Mouse (Mus musculus): ENCODE measurements around the gene Plekha4. TPM values are rescaled to one million over a fixed set of nuclear protein-coding genes. Genes with fewer than 3 reads are reported as not detected.

The Plekha4 gene
- polyA plus RNA-seq, 1 experiment from 2014 or later = 0.80 TPM

DNA sequence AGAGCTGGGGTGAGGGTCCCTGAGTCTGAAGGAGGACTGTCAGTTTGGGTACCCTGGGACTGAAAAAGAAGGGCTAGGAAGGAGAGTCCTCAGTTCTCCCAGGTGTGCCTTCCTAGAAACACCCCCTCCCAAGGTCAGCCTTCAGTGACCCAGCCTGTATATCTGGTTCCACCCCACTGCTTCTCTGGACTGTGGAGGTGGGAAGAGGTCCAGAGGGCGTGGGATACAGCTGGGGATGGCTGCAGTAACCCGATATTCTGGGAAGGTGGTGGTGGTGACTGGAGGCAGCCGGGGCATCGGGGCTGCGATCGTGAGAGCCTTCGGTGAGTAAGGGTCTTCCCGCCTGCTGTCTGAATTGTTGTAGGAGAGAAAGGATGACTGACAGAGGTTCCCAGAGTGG lies 28.6 kb downstream of the Plekha4 start, which contains the start of gene Hsd17b14:
Gene Hsd17b14, plus strand, starts transcription at position 150 of the 400 bp plus-strand sequence.
- Histone ChIP-seq H3K36me3 (ENCODE audit: control insufficient read depth, insufficient read depth, low read length) (no peaks in the 10 kb centered on the region), H3K4me3 (ENCODE audit: control insufficient read depth in 1 of 2, insufficient read depth in 1 of 2, low read depth in 1 of 2, low read length in 2 of 2) (no peak within 1 kb of the TSS), H3K4me2 (ENCODE audit: low read length) (no peak within 1 kb of the TSS), H3K9me3 (ENCODE audit: control insufficient read depth, low read length) (no peaks in the 10 kb centered on the region), H3K4me1 (ENCODE audit: control insufficient read depth in 2 of 2, insufficient read depth in 2 of 2, low read length in 2 of 2) (no peaks in the 10 kb centered on the region; a peak in 1 of 4 replicates), H3K27me3 (ENCODE audit: control insufficient read depth, insufficient read depth, low read length) (no peaks in the 10 kb centered on the region), H3K9ac (ENCODE audit: low read length) (no peak within 1 kb of the TSS), H3K27ac (replicated peaks in 1 of 2; ENCODE audit: control insufficient read depth in 1 of 2, insufficient read depth in 1 of 2, low read depth in 2 of 2, low read length in 2 of 2) (no peak within 1 kb of the TSS)
- 54% methylated on average over 8 of the region's 8 CpGs for WGBS
- no peak for ATAC-seq (ENCODE audit: insufficient number of reproducible peaks, insufficient read depth, low FRiP score, low read depth)

DNA sequence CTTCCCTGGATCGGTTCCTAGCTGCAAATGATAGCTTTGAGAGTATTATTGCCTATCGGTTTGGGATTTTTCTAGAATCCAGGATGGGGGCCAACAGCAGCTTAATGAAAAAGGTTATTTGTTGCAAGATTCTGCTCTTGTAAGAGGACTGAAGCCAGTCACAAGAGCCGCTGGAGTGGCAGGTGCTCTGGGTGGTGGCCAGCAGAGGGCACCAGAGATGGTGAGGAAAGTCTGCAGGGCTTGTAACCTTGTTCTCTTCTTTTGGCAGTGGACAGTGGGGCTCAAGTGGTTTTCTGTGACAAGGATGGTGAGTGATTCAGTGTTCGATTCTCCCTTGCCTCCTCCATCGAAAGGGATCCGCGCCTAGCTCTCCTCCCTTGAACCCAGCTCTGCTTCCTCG lies 29.7 kb downstream of the Plekha4 start:
- H3K27me3 ChIP-seq (ENCODE audit: control insufficient read depth, insufficient read depth, low read length) = no peaks in the 10 kb centered on the region
- no peak overlapping the region for H3K9ac ChIP-seq (ENCODE audit: low read length)
- H3K4me3 ChIP-seq (ENCODE audit: control insufficient read depth in 1 of 2, insufficient read depth in 1 of 2, low read depth in 1 of 2, low read length in 2 of 2) = no peak overlapping the region
- no peaks in the 10 kb centered on the region for H3K36me3 ChIP-seq (ENCODE audit: control insufficient read depth, insufficient read depth, low read length)
- H3K9me3 ChIP-seq (ENCODE audit: control insufficient read depth, low read length) = no peaks in the 10 kb centered on the region
- 22% methylated on average over 8 of the region's 8 CpGs for WGBS
- H3K4me2 ChIP-seq (ENCODE audit: low read length) = no peak overlapping the region
- H3K27ac ChIP-seq (replicated peaks in 1 of 2; ENCODE audit: control insufficient read depth in 1 of 2, insufficient read depth in 1 of 2, low read depth in 2 of 2, low read length in 2 of 2) = no peak overlapping the region
- H3K4me1 ChIP-seq (ENCODE audit: control insufficient read depth in 2 of 2, insufficient read depth in 2 of 2, low read length in 2 of 2) = no peaks in the 10 kb centered on the region; a peak in 1 of 4 replicates
- ATAC-seq (ENCODE audit: insufficient number of reproducible peaks, insufficient read depth, low FRiP score, low read depth) = no peak

DNA sequence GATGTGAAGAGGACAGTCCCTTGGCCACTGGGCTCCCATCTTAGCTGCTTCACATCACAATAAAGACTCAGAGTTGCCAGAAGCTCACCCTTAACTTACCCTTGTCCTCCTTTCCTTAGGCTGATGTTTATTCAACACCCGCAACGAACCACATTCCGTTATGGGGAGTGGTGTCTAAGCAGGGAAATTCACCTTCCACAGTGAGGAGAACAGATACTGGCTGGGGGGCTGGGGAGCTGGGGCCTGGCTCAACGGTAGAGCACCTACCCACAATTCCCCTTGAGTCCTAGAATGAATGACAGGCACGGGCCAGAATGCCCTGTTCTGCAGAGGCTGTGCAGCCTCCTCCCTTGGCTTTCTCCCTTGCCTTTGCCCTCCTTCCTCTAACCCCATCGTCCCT lies 32.8 kb downstream of the Plekha4 start:
- H3K36me3 ChIP-seq (ENCODE audit: control insufficient read depth, insufficient read depth, low read length) = no peaks in the 10 kb centered on the region

DNA sequence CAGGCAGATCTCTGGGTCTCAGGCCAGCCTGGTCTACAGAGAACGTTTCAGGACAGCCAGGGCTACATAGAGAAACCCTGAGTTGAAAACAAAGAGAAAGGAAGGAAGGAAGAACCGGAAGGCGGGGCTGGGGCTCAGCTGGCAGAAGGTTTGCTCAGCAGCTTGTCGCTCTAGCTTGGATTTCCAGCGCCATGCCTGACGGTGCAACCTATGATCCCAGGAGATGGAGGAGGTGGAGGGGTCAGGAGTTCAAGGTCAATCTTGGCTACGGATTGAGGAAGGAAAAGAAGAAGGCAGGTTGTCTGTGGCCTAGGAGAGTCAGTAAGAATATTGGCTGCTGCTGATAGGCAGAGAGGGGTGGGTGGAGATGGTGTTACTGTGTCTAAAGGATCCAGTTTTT lies 34.1 kb downstream of the Plekha4 start:
- H3K27ac ChIP-seq (replicated peaks in 1 of 2; ENCODE audit: control insufficient read depth in 1 of 2, insufficient read depth in 1 of 2, low read depth in 2 of 2, low read length in 2 of 2) = no peak overlapping the region
- 83% methylated on average over 7 of the region's 7 CpGs for WGBS

More for the DNA sequence above, 32.8 kb downstream of the Plekha4 start:
- Histone ChIP-seq H3K9me3 (ENCODE audit: control insufficient read depth, low read length) (no peaks in the 10 kb centered on the region), H3K4me2 (ENCODE audit: low read length) (no peak overlapping the region), H3K4me1 (ENCODE audit: control insufficient read depth in 2 of 2, insufficient read depth in 2 of 2, low read length in 2 of 2) (peaks cover 4 to 8% of the 10 kb centered on the region in 2 experiments; a peak in 2 of 4 replicates), H3K27ac (replicated peaks in 1 of 2; ENCODE audit: control insufficient read depth in 1 of 2, insufficient read depth in 1 of 2, low read depth in 2 of 2, low read length in 2 of 2) (no peak overlapping the region), H3K27me3 (ENCODE audit: control insufficient read depth, insufficient read depth, low read length) (no peaks in the 10 kb centered on the region), H3K4me3 (ENCODE audit: control insufficient read depth in 1 of 2, insufficient read depth in 1 of 2, low read depth in 1 of 2, low read length in 2 of 2) (no peak overlapping the region), H3K9ac (ENCODE audit: low read length) (no peak overlapping the region)
- no peak for ATAC-seq (ENCODE audit: insufficient number of reproducible peaks, insufficient read depth, low FRiP score, low read depth)
- 38% methylated on average over 6 of the region's 6 CpGs for WGBS

DNA sequence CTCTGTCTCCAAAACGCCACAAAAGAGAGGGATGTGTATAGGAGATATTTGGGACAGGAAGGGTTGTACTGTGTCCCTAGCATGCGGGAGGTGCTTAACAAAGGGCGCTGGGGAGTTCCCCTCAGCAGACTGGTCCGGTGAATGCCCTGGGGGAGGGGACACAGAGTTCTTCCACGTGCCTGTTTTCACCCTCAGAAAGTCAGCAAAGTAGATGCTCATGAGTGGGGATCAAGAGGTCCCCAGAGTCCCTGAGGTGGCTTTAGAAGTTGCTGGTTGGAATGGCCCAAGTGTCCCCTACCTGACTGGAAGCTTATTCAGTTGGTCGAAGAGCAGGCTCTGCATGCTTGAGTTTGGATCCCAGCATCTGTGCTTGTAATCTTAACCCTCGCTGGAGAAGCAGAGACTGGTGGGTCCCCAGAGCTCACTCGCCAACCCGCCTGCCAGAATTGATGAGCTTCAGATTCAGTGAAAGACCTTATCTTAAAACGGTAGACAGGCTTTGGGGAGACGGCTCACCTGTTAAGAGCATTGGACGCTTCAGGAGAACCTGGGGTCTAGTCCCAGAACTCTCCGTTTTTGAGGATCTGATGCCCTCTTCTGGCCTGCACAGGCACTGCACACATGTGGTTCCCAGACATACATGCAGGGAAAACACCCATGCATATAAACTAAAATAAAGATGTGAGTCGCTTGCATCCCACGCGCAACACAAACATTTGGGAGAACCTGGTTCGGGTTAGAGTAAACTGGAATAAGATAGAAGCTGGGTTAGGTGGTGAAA lies 34.9 kb downstream of the Plekha4 start:
- Histone ChIP-seq H3K36me3 (ENCODE audit: control insufficient read depth, insufficient read depth, low read length) (no peaks in the 10 kb centered on the region), H3K27ac (replicated peaks in 1 of 2; ENCODE audit: control insufficient read depth in 1 of 2, insufficient read depth in 1 of 2, low read depth in 2 of 2, low read length in 2 of 2) (no peak overlapping the region), H3K4me2 (ENCODE audit: low read length) (peak overlapping the region; percentile 33), H3K4me1 (ENCODE audit: control insufficient read depth in 2 of 2, insufficient read depth in 2 of 2, low read length in 2 of 2) (peaks cover 4 to 8% of the 10 kb centered on the region in 2 experiments; a peak in 2 of 4 replicates), H3K9me3 (ENCODE audit: control insufficient read depth, low read length) (no peaks in the 10 kb centered on the region), H3K27me3 (ENCODE audit: control insufficient read depth, insufficient read depth, low read length) (no peaks in the 10 kb centered on the region), H3K4me3 (ENCODE audit: control insufficient read depth in 1 of 2, insufficient read depth in 1 of 2, low read depth in 1 of 2, low read length in 2 of 2) (no peak overlapping the region), H3K9ac (ENCODE audit: low read length) (no peak overlapping the region)
- 20% methylated on average over 17 of the region's 17 CpGs for WGBS
- 0 out of 2 replicates have a peak, but pooled peaks have one; percentile 18 for ATAC-seq (ENCODE audit: insufficient number of reproducible peaks, insufficient read depth, low FRiP score, low read depth)

More for the DNA sequence above, 34.1 kb downstream of the Plekha4 start:
- no peaks in the 10 kb centered on the region for H3K9me3 ChIP-seq (ENCODE audit: control insufficient read depth, low read length)
- no peaks in the 10 kb centered on the region for H3K36me3 ChIP-seq (ENCODE audit: control insufficient read depth, insufficient read depth, low read length)
- no peak overlapping the region for H3K9ac ChIP-seq (ENCODE audit: low read length)
- no peak for ATAC-seq (ENCODE audit: insufficient number of reproducible peaks, insufficient read depth, low FRiP score, low read depth)
- H3K4me2 ChIP-seq (ENCODE audit: low read length) = no peak overlapping the region
- H3K27me3 ChIP-seq (ENCODE audit: control insufficient read depth, insufficient read depth, low read length) = no peaks in the 10 kb centered on the region
- peaks cover 4 to 8% of the 10 kb centered on the region in 2 experiments; a peak in 2 of 4 replicates for H3K4me1 ChIP-seq (ENCODE audit: control insufficient read depth in 2 of 2, insufficient read depth in 2 of 2, low read length in 2 of 2)
- no peak overlapping the region for H3K4me3 ChIP-seq (ENCODE audit: control insufficient read depth in 1 of 2, insufficient read depth in 1 of 2, low read depth in 1 of 2, low read length in 2 of 2)

DNA sequence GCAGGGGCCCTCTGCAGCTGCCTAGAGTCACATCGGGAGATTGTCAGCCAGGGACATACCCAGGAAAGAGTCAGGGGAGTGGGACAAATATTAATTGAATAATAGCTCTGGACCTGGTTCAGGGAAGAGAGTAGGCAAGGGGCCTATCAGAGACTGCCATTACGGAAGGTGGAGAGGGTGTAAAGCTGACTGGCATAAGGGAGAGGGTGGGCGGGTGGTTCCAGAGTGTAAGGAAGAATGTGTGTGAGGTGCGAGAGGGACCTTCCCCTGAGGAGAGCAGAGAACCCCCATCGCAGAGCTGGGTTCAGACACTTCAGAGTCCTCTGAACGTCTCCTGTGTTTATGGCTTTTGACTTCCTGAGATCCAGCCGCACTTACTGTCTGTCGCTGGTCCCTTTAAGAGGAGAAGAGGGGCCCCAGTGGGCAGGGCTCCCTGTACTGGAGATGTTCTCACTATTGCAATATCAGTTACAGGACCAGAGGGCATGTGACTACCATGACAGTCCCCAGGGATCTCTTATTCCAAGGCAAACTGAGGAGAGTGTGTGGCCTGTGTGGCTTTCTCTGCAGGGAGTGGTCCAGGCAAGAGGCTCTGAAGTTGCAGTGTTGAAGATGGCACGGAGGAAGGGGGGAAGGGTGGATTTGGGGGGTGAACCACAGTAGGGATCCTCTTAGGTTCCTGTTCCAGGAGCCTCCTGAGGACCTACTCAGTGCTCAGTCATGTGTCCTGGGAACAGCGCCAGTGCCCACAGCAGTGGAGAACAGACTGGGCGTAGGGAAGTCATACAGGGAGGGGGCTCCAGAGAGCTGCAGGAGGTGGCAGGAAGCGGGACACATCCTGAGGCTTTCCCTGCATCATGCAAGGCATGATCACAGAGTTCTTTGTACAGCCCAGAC lies 35.7 kb downstream of the Plekha4 start:
- Histone ChIP-seq H3K4me1 (ENCODE audit: control insufficient read depth in 2 of 2, insufficient read depth in 2 of 2, low read length in 2 of 2) (peaks cover 4 to 8% of the 10 kb centered on the region in 2 experiments; a peak in 2 of 4 replicates), H3K27ac (replicated peaks in 1 of 2; ENCODE audit: control insufficient read depth in 1 of 2, insufficient read depth in 1 of 2, low read depth in 2 of 2, low read length in 2 of 2) (no peak overlapping the region), H3K27me3 (ENCODE audit: control insufficient read depth, insufficient read depth, low read length) (no peaks in the 10 kb centered on the region), H3K9me3 (ENCODE audit: control insufficient read depth, low read length) (no peaks in the 10 kb centered on the region), H3K4me3 (ENCODE audit: control insufficient read depth in 1 of 2, insufficient read depth in 1 of 2, low read depth in 1 of 2, low read length in 2 of 2) (no peak overlapping the region), H3K4me2 (ENCODE audit: low read length) (peak overlapping the region; percentile 33), H3K36me3 (ENCODE audit: control insufficient read depth, insufficient read depth, low read length) (no peaks in the 10 kb centered on the region), H3K9ac (ENCODE audit: low read length) (no peak overlapping the region; the same call in 1 of the 2 replicates)
- no peak for ATAC-seq (ENCODE audit: insufficient number of reproducible peaks, insufficient read depth, low FRiP score, low read depth)
- WGBS = 42% methylated on average over 12 of the region's 12 CpGs

DNA sequence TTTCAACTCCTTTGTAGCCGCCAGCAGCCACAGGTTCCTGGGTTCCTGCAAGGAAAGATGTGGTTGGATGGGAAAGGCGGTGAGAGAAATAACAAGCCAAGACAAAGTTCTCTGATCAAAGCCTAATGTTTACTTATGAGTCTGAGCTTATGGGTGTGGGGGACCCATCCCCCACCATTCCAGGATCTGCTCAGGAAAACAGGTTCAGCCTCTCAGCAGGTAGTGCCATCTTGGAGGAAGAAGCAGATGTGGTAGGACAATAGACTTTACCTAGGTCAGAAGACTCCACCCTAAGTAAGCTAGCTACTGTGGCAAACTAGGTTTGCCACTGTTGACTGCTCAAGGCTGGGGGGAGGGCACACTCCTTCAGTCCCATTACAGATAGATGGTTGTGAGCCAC lies 38.7 kb downstream of the Plekha4 start:
- Histone ChIP-seq H3K27me3 (ENCODE audit: control insufficient read depth, insufficient read depth, low read length) (no peaks in the 10 kb centered on the region), H3K4me1 (ENCODE audit: control insufficient read depth in 2 of 2, insufficient read depth in 2 of 2, low read length in 2 of 2) (peaks cover 10 to 20% of the 10 kb centered on the region in 2 experiments), H3K4me3 (ENCODE audit: control insufficient read depth in 1 of 2, insufficient read depth in 1 of 2, low read depth in 1 of 2, low read length in 2 of 2) (no peak overlapping the region), H3K36me3 (ENCODE audit: control insufficient read depth, insufficient read depth, low read length) (no peaks in the 10 kb centered on the region), H3K4me2 (ENCODE audit: low read length) (no peak overlapping the region), H3K9me3 (ENCODE audit: control insufficient read depth, low read length) (no peaks in the 10 kb centered on the region), H3K27ac (replicated peaks in 1 of 2; ENCODE audit: control insufficient read depth in 1 of 2, insufficient read depth in 1 of 2, low read depth in 2 of 2, low read length in 2 of 2) (no peak overlapping the region), H3K9ac (ENCODE audit: low read length) (no peak overlapping the region)
- 73% methylated on average over 2 of the region's 2 CpGs for WGBS
- no peak for ATAC-seq (ENCODE audit: insufficient number of reproducible peaks, insufficient read depth, low FRiP score, low read depth)

Measured in heart, embryonic 14.5 days (tissue).